Mouse (Mus musculus) liver, postnatal 0 days (tissue): ENCODE measurements around the gene Slco3a1. TPM values are rescaled to one million over a fixed set of nuclear protein-coding genes. Genes with fewer than 3 reads are reported as not detected.

ENCODE experiments used
- ATAC-seq: fragments of 200-750 bp; cut with Nextera tagmentation; 2 replicates; pipeline ENCODE4 v1.8.0; 2017; ENCODE audit warnings: mild to moderate bottlenecking, moderate library complexity
- DNase-seq: peaks from one replicate; pipeline ENCODE4 v3.0.0-alpha.2; 2016
- H3K27ac ChIP-seq: fragments of 300-500 bp; sonication (generic); 2 replicates; pipeline ENCODE4 v1.5.1; 2014; ENCODE audit warnings: antibody characterized with exemption, moderate library complexity, mild to moderate bottlenecking, low read depth
- H3K27me3 ChIP-seq: fragments of 300-500 bp; sonication (generic); 2 replicates; pipeline ENCODE4 v1.6.1; 2014; ENCODE audit warnings: low read length, control low read depth, mixed read lengths; ENCODE audit not compliant: insufficient read depth
- H3K36me3 ChIP-seq: fragments of 300-500 bp; sonication (generic); replicated peaks from 2 replicates; pipeline ENCODE4 v1.6.1; 2014; ENCODE audit warnings: mild to moderate bottlenecking, control low read depth, low read length, moderate library complexity, mixed read lengths; ENCODE audit not compliant: insufficient read depth
- H3K4me1 ChIP-seq: fragments of 300-500 bp; sonication (generic); 2 replicates; pipeline ENCODE4 v1.6.1; 2014; ENCODE audit warnings: antibody characterized with exemption, mild to moderate bottlenecking, control low read depth; ENCODE audit not compliant: insufficient read depth
- H3K4me2 ChIP-seq: fragments of 300-500 bp; sonication (generic); 2 replicates; pipeline ENCODE4 v1.6.1; 2014; ENCODE audit warnings: low read depth, mild to moderate bottlenecking, low read length, moderate library complexity, mixed read lengths
- H3K4me3 ChIP-seq: fragments of 300-500 bp; sonication (generic); 2 replicates; pipeline ENCODE4 v1.5.1; 2014; ENCODE audit warnings: low read depth, low read length
- H3K9ac ChIP-seq: fragments of 300-500 bp; sonication (generic); replicated peaks from 2 replicates; pipeline ENCODE4 v1.6.1; 2014; ENCODE audit warnings: mild to moderate bottlenecking, moderate library complexity
- H3K9me3 ChIP-seq: fragments of 300-500 bp; sonication (generic); 2 replicates; pipeline ENCODE4 v1.6.1; 2016; ENCODE audit warnings: mild to moderate bottlenecking, control low read depth, low read length, mixed read lengths
- CTCF ChIP-seq: sonication (generic); IDR thresholded peaks from 2 replicates; pipeline ENCODE4 v1.5.1; 2016; ENCODE audit warnings: antibody characterized with exemption, low read depth
- EP300 ChIP-seq: IDR thresholded peaks from 2 replicates; pipeline ENCODE4 v1.6.1; 2016; ENCODE audit warnings: antibody characterized with exemption, low read depth, mild to moderate bottlenecking
- WGBS: fragments of 180-500 bp; shearing (Covaris S2); extraction: QIAGEN DNeasy Blood & Tissue Kit; methylation state at CpG from one replicate; pipeline ENCODE4 v1.1.7; 2014; ENCODE audit not compliant: insufficient replicate concordance; 5-methylcytosine and 5-hydroxymethylcytosine counted together
- polyA plus RNA-seq: library from polyadenylated mRNA; unstranded; fragments of >200 nt; fragmentation: Nextera tagmentation; extraction: Ambion mirVana; gene quantifications from 2 replicates; pipeline ENCODE4 v1.2.1, GENCODE M21; 2015

Slco3a1 gene
- polyA plus RNA-seq, 1 experiment from 2014 or later: 1.2 TPM

- H3K4me2 ChIP-seq: no peak overlapping the region
- no peak overlapping the region for H3K27ac ChIP-seq
- H3K9me3 ChIP-seq: no peaks in the 10 kb centered on the region
- no peaks in the 10 kb centered on the region for H3K36me3 ChIP-seq
- DNase-seq: no peak
- TF ChIP-seq EP300: no peak
- no peak for TF ChIP-seq CTCF
- H3K4me3 ChIP-seq: no peak overlapping the region
- 74% methylated on average over 3 of the region's 3 CpGs for WGBS
- no peak overlapping the region for H3K9ac ChIP-seq
- H3K4me1 ChIP-seq: no peaks in the 10 kb centered on the region
- H3K27me3 ChIP-seq: no peaks in the 10 kb centered on the region
- no peak for ATAC-seq
These were observed 66.9 kb downstream of the Slco3a1 start for GRCm38 (mm10) chr7:74487727-74488126.

- Histone ChIP-seq H3K36me3 (no peaks in the 10 kb centered on the region), H3K9me3 (no peaks in the 10 kb centered on the region), H3K9ac (no peak overlapping the region), H3K4me3 (no peak overlapping the region), H3K4me1 (no peaks in the 10 kb centered on the region), H3K4me2 (no peak overlapping the region), H3K27ac (no peak overlapping the region), H3K27me3 (no peaks in the 10 kb centered on the region)
- DNase-seq (no peak), ATAC-seq (no peak)
- no peak for TF ChIP-seq CTCF
- no peak for TF ChIP-seq EP300
- 73% methylated on average over 4 of the region's 4 CpGs for WGBS
These were observed 68.5 kb downstream of the Slco3a1 start for GRCm38 (mm10) chr7:74486083-74486482.

- no peaks in the 10 kb centered on the region for H3K9me3 ChIP-seq
- no peak overlapping the region for H3K9ac ChIP-seq
- no peak for DNase-seq
- no peak overlapping the region for H3K4me3 ChIP-seq
- WGBS: 49% methylated on average over 2 of the region's 2 CpGs
- H3K36me3 ChIP-seq: no peaks in the 10 kb centered on the region
- H3K27me3 ChIP-seq: no peaks in the 10 kb centered on the region
- H3K27ac ChIP-seq: no peak overlapping the region
- TF ChIP-seq EP300: no peak
- TF ChIP-seq CTCF: no peak
- ATAC-seq: no peak
- H3K4me2 ChIP-seq: no peak overlapping the region
- no peaks in the 10 kb centered on the region for H3K4me1 ChIP-seq
These were observed 68.9 kb downstream of the Slco3a1 start for GRCm38 (mm10) chr7:74485669-74486068.

- no peak for DNase-seq
- no peak overlapping the region for H3K27ac ChIP-seq
- H3K27me3 ChIP-seq: no peaks in the 10 kb centered on the region
- no peak overlapping the region for H3K4me2 ChIP-seq
- WGBS: 79% methylated on average over 2 of the region's 2 CpGs
- H3K4me3 ChIP-seq: no peak overlapping the region
- no peaks in the 10 kb centered on the region for H3K36me3 ChIP-seq
- TF ChIP-seq EP300 (no peak), CTCF (no peak)
- H3K9ac ChIP-seq: no peak overlapping the region
- ATAC-seq: no peak
- H3K9me3 ChIP-seq: no peaks in the 10 kb centered on the region
- no peaks in the 10 kb centered on the region for H3K4me1 ChIP-seq
These were observed 70.6 kb downstream of the Slco3a1 start for GRCm38 (mm10) chr7:74484024-74484385.

- Histone ChIP-seq H3K27me3 (no peaks in the 10 kb centered on the region), H3K4me3 (no peak overlapping the region), H3K36me3 (no peaks in the 10 kb centered on the region), H3K9me3 (no peaks in the 10 kb centered on the region), H3K27ac (no peak overlapping the region), H3K4me2 (no peak overlapping the region), H3K4me1 (no peaks in the 10 kb centered on the region), H3K9ac (no peak overlapping the region)
- no peak for DNase-seq
- no peak for ATAC-seq
- 76% methylated on average over 3 of the region's 3 CpGs for WGBS
- no peak for TF ChIP-seq EP300
These were observed 71.1 kb downstream of the Slco3a1 start for GRCm38 (mm10) chr7:74483294-74484023.

GRCm38 (mm10) chr7:74471740-74472139 lies 82.8 kb downstream of the Slco3a1 start:
- no peaks in the 10 kb centered on the region for H3K36me3 ChIP-seq
- no peaks in the 10 kb centered on the region for H3K4me1 ChIP-seq
- H3K4me3 ChIP-seq: no peak overlapping the region
- no peak overlapping the region for H3K9ac ChIP-seq
- TF ChIP-seq CTCF (no peak), EP300 (no peak)
- 65% methylated on average over 7 of the region's 7 CpGs for WGBS
- H3K27me3 ChIP-seq: no peaks in the 10 kb centered on the region
- H3K4me2 ChIP-seq: no peak overlapping the region
- DNase-seq (no peak), ATAC-seq (no peak)
- no peak overlapping the region for H3K27ac ChIP-seq
- no peaks in the 10 kb centered on the region for H3K9me3 ChIP-seq

- no peaks in the 10 kb centered on the region for H3K9me3 ChIP-seq
- H3K27me3 ChIP-seq: no peaks in the 10 kb centered on the region
- DNase-seq: no peak
- H3K27ac ChIP-seq: no peak overlapping the region
- H3K36me3 ChIP-seq: no peaks in the 10 kb centered on the region
- WGBS: 75% methylated on average over 4 of the region's 4 CpGs
- no peaks in the 10 kb centered on the region for H3K4me1 ChIP-seq
- no peak overlapping the region for H3K9ac ChIP-seq
- no peak overlapping the region for H3K4me3 ChIP-seq
- no peak for ATAC-seq
- no peak for TF ChIP-seq CTCF
- TF ChIP-seq EP300: no peak
- no peak overlapping the region for H3K4me2 ChIP-seq
These were observed 87.7 kb downstream of the Slco3a1 start for GRCm38 (mm10) chr7:74466886-74467285.
